Mouse (Mus musculus): ENCODE data around the gene Ciita. TPM values are rescaled to one million over a fixed set of nuclear protein-coding genes. Genes with fewer than 3 reads are reported as not detected.

Gene Ciita
- polyA plus RNA-seq, 1 experiment: 31.5 TPM

DNA sequence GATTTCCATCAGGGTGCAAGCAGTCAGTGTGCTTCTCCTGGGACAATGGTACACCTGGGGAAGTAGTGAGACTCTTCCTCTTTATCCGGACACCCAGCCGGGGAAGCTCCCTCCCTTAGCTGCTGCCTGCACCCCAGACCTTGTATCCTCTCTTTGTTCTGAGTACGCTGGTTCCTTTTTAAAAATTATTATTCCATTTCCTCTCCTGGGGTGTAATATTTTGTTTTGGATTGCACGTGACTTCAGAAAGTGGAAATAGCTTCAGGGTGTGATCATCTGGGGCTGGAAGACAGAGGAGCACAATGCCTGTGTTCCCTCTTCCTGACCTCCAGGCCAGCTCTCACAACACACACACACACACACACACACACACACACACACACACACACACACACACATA, 2.5 kb downstream of the Ciita start:
- Histone ChIP-seq H3K4me3 (ENCODE audit: control insufficient read depth, insufficient read depth, low read length) (no peak overlapping the region), H3K27ac (ENCODE audit: control insufficient read depth, insufficient read depth, low read length) (no peak overlapping the region), H3K4me1 (replicated peaks; ENCODE audit: control insufficient read depth, insufficient read depth, low read length) (no peaks in the 10 kb centered on the region), H3K36me3 (ENCODE audit: control insufficient read depth, insufficient read depth, low read length) (no peaks in the 10 kb centered on the region), H3K27me3 (ENCODE audit: control insufficient read depth, insufficient read depth, low read length) (no peaks in the 10 kb centered on the region)
- TF ChIP-seq POLR2A (IDR thresholded peaks at IDR 0.05; ENCODE audit: control insufficient read depth, extremely low read depth, insufficient read depth, low read length, poor library complexity) (no peak), CTCF (IDR thresholded peaks at IDR 0.05; ENCODE audit: borderline replicate concordance, control insufficient read depth, extremely low read depth, insufficient read depth, low read length, poor library complexity) (no peak)
- no peak for DNase-seq
- 60% methylated on average over 4 of the region's 4 CpGs for WGBS

GRCm38 (mm10) chr16:10486993-10487392, 7.1 kb downstream of the Ciita start:
- WGBS: 43% methylated on average over 3 of the region's 3 CpGs
- 0 out of 2 replicates have a peak, but pooled peaks cover 4% of the 10 kb centered on the region for H3K4me1 ChIP-seq (replicated peaks; ENCODE audit: control insufficient read depth, insufficient read depth, low read length)
- H3K27ac ChIP-seq (ENCODE audit: control insufficient read depth, insufficient read depth, low read length): no peak overlapping the region
- no peak overlapping the region for H3K4me3 ChIP-seq (ENCODE audit: control insufficient read depth, insufficient read depth, low read length)
- no peak for DNase-seq
- TF ChIP-seq POLR2A (IDR thresholded peaks at IDR 0.05; ENCODE audit: control insufficient read depth, extremely low read depth, insufficient read depth, low read length, poor library complexity): no peak
- H3K27me3 ChIP-seq (ENCODE audit: control insufficient read depth, insufficient read depth, low read length): no peaks in the 10 kb centered on the region
- H3K36me3 ChIP-seq (ENCODE audit: control insufficient read depth, insufficient read depth, low read length): no peaks in the 10 kb centered on the region

DNA sequence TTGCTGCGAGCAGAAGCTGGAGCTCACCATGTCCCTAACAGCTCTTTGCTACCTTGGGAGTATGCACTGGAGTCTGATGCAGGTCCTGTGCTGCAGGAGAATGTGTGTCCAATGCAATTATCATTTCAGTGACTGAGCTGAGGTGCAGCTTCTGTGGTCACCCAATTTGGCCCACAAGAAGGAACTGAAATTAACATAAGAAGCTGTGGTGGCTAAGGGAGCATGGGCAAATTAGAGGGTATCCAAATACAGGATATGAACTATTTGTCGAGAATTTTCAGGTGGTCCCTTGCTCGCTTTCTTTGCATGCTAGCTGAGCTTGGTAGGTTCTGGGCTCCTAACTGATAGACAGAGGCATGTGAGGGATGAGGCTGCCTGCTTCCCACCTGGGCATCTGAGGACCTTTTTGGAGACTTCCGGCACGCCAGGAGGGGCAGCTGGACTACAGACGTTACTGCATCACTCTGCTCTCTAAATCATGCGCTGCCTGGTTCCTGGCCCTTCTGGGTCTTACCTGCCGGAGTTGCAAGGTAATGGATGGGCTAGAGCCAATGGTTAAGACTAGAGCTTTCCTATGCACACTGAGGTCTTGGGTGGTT, 8.1 kb downstream of the Ciita start:
- Histone ChIP-seq H3K27me3 (ENCODE audit: control insufficient read depth, insufficient read depth, low read length) (no peaks in the 10 kb centered on the region), H3K27ac (ENCODE audit: control insufficient read depth, insufficient read depth, low read length) (no peak overlapping the region), H3K4me1 (replicated peaks; ENCODE audit: control insufficient read depth, insufficient read depth, low read length) (0 out of 2 replicates have a peak, but pooled peaks cover 4% of the 10 kb centered on the region), H3K4me3 (ENCODE audit: control insufficient read depth, insufficient read depth, low read length) (no peak overlapping the region), H3K36me3 (ENCODE audit: control insufficient read depth, insufficient read depth, low read length) (no peaks in the 10 kb centered on the region)
- DNase-seq: no peak
- 73% methylated on average over 8 of the region's 8 CpGs for WGBS
- TF ChIP-seq CTCF (IDR thresholded peaks at IDR 0.05; ENCODE audit: borderline replicate concordance, control insufficient read depth, extremely low read depth, insufficient read depth, low read length, poor library complexity): no peak
- TF ChIP-seq POLR2A (IDR thresholded peaks at IDR 0.05; ENCODE audit: control insufficient read depth, extremely low read depth, insufficient read depth, low read length, poor library complexity): no peak

GRCm38 (mm10) chr16:10488769-10489481, 9.1 kb downstream of the Ciita start:
- TF ChIP-seq CTCF (IDR thresholded peaks at IDR 0.05; ENCODE audit: borderline replicate concordance, control insufficient read depth, extremely low read depth, insufficient read depth, low read length, poor library complexity) (no peak), POLR2A (IDR thresholded peaks at IDR 0.05; ENCODE audit: control insufficient read depth, extremely low read depth, insufficient read depth, low read length, poor library complexity) (no peak)
- H3K27ac ChIP-seq (ENCODE audit: control insufficient read depth, insufficient read depth, low read length): peak overlapping the region; percentile 13; the same call in 1 of the 2 replicates
- H3K36me3 ChIP-seq (ENCODE audit: control insufficient read depth, insufficient read depth, low read length): no peaks in the 10 kb centered on the region
- DNase-seq: no peak
- WGBS: 86% methylated on average over 7 of the region's 7 CpGs
- H3K4me1 ChIP-seq (replicated peaks; ENCODE audit: control insufficient read depth, insufficient read depth, low read length): 0 out of 2 replicates have a peak, but pooled peaks cover 4% of the 10 kb centered on the region
- H3K27me3 ChIP-seq (ENCODE audit: control insufficient read depth, insufficient read depth, low read length): no peaks in the 10 kb centered on the region
- no peak overlapping the region for H3K4me3 ChIP-seq (ENCODE audit: control insufficient read depth, insufficient read depth, low read length)

DNA sequence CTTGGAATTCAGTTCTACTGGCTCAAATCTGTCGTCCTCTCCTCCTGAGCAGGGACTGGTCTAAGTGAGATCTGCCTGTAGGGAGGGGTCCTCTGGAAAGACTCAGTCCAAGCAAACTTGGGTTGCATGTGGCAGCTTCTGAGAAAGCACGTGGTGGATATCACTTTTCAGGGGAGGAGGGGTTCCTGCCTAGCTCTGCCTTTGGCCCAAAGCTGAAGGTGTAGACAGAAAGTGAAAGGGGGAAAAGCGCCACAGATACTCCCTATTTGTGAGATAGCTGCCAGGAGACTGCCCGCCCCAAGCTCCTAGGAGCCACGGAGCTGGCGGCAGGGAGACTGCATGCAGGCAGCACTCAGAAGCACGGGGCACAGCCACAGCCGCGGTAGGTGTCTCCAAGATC, 9.6 kb downstream of the Ciita start:
- H3K4me3 ChIP-seq (ENCODE audit: control insufficient read depth, insufficient read depth, low read length): peak overlapping the region; percentile 27
- WGBS: 6% methylated on average over 9 of the region's 9 CpGs
- DNase-seq: no peak
- no peaks in the 10 kb centered on the region for H3K36me3 ChIP-seq (ENCODE audit: control insufficient read depth, insufficient read depth, low read length)
- H3K4me1 ChIP-seq (replicated peaks; ENCODE audit: control insufficient read depth, insufficient read depth, low read length): 0 out of 2 replicates have a peak, but pooled peaks cover 4% of the 10 kb centered on the region
- H3K27ac ChIP-seq (ENCODE audit: control insufficient read depth, insufficient read depth, low read length): no peak overlapping the region
- TF ChIP-seq CTCF (IDR thresholded peaks at IDR 0.05; ENCODE audit: borderline replicate concordance, control insufficient read depth, extremely low read depth, insufficient read depth, low read length, poor library complexity) (no peak), POLR2A (IDR thresholded peaks at IDR 0.05; ENCODE audit: control insufficient read depth, extremely low read depth, insufficient read depth, low read length, poor library complexity) (no peak)
- no peaks in the 10 kb centered on the region for H3K27me3 ChIP-seq (ENCODE audit: control insufficient read depth, insufficient read depth, low read length)

GRCm38 (mm10) chr16:10489904-10490457, 10.1 kb downstream of the Ciita start:
- 0 out of 2 replicates have a peak, but pooled peaks cover 4% of the 10 kb centered on the region for H3K4me1 ChIP-seq (replicated peaks; ENCODE audit: control insufficient read depth, insufficient read depth, low read length)
- peak overlapping the region; percentile 27 for H3K4me3 ChIP-seq (ENCODE audit: control insufficient read depth, insufficient read depth, low read length)
- TF ChIP-seq POLR2A (IDR thresholded peaks at IDR 0.05; ENCODE audit: control insufficient read depth, extremely low read depth, insufficient read depth, low read length, poor library complexity): no peak
- TF ChIP-seq CTCF (IDR thresholded peaks at IDR 0.05; ENCODE audit: borderline replicate concordance, control insufficient read depth, extremely low read depth, insufficient read depth, low read length, poor library complexity): no peak
- H3K27ac ChIP-seq (ENCODE audit: control insufficient read depth, insufficient read depth, low read length): no peak overlapping the region
- H3K36me3 ChIP-seq (ENCODE audit: control insufficient read depth, insufficient read depth, low read length): no peaks in the 10 kb centered on the region
- H3K27me3 ChIP-seq (ENCODE audit: control insufficient read depth, insufficient read depth, low read length): no peaks in the 10 kb centered on the region
- DNase-seq: no peak
- 37% methylated on average over 14 of the region's 14 CpGs for WGBS
